Mouse (Mus musculus) embryo, embryonic 10 days (tissue): Measurements from ENCODE around the gene Vmn1r85.
A peak's percentile ranks its signal among the peaks of the same experiment; 100 is the strongest.

Source experiments
- DNase-seq: peaks from one replicate; pipeline ENCODE4 v3.0.0-alpha.2; 2015; ENCODE audit warnings: low spot score

Gene Vmn1r85

GRCm38 (mm10) chr7:13037901-13038555 lies 56.9 kb downstream of the Vmn1r85 start, which contains the start of gene Ube2m:
Ube2m (minus strand) TSS chr7:13038275.
- DNase-seq, result peak; percentile 98

- DNase-seq, result peak; percentile 55
These were observed 57.6 kb downstream of the Vmn1r85 start for GRCm38 (mm10) chr7:13037366-13037765.

- DNase-seq, result no peak
These were observed 58.2 kb downstream of the Vmn1r85 start for GRCm38 (mm10) chr7:13036806-13037205.

GRCm38 (mm10) chr7:13035211-13035855 lies 59.6 kb downstream of the Vmn1r85 start:
- DNase-seq, result no peak

- peak; percentile 99 for DNase-seq
These were observed 60.6 kb downstream of the Vmn1r85 start, which contains the start of gene Chmp2a for GRCm38 (mm10) chr7:13034148-13034977. Chmp2a (minus strand) TSS chr7:13034807.

- DNase-seq, result no peak
These were observed 61.4 kb downstream of the Vmn1r85 start for GRCm38 (mm10) chr7:13033451-13034147.
